Mouse (Mus musculus): ENCODE results near the gene Apoa1.

- TF ChIP-seq CTCF (IDR thresholded peaks at IDR 0.05 in 2 of 3, conservative IDR thresholded peaks at IDR 0.05 in 1 of 3; ENCODE audit: control insufficient read depth in 1 of 3, insufficient read depth in 1 of 3, low read depth in 2 of 3, low read length in 3 of 3, poor library complexity in 1 of 3, severe bottlenecking in 1 of 3) (no peak), GABPA (IDR thresholded peaks at IDR 0.05; ENCODE audit: low read depth, low read length) (no peak), USF1 (IDR thresholded peaks at IDR 0.05; ENCODE audit: low read depth, low read length) (no peak), MEF2A (IDR thresholded peaks at IDR 0.05; ENCODE audit: extremely low read depth, insufficient replicate concordance, low read depth, low read length, poor library complexity, severe bottlenecking) (no peak)
These were observed 14.1 kb upstream of the Apoa1 start for GRCm38 (mm10) chr9:46214276-46214675.
